Mouse (Mus musculus): ENCODE measurements around the gene Foxo1. TPM values are rescaled to one million over a fixed set of nuclear protein-coding genes. Genes with fewer than 3 reads are reported as not detected.

Gene Foxo1
- total and polyA plus RNA-seq, 3 experiments: 0.31 to 2.5 TPM; not detected in 1

GRCm38 (mm10) chr3:52331709-52332108 lies 63.6 kb downstream of the Foxo1 start:
- no peaks in the 10 kb centered on the region for H3K79me2 ChIP-seq (ENCODE audit: control insufficient read depth, insufficient read depth, low read length, poor library complexity)
- H3K9ac ChIP-seq (ENCODE audit: control insufficient read depth, low read depth, low read length, poor library complexity, severe bottlenecking): no peak overlapping the region
- H3K27me3 ChIP-seq (ENCODE audit: control insufficient read depth in 1 of 2, insufficient read depth in 2 of 2, low read length in 2 of 2): no peaks in the 10 kb centered on the region
- H3K27ac ChIP-seq (ENCODE audit: control insufficient read depth, low read depth, low read length): no peak overlapping the region
- DNase-seq (ENCODE audit: low read depth, low spot score): no peak
- no peaks in the 10 kb centered on the region for H3K36me3 ChIP-seq (ENCODE audit: control insufficient read depth in 1 of 2, insufficient read depth in 2 of 2, low read length in 2 of 2)
- TF ChIP-seq CHD2 (IDR thresholded peaks at IDR 0.05; ENCODE audit: low read length) (no peak), MAZ (IDR thresholded peaks at IDR 0.05; ENCODE audit: low read depth, low read length) (no peak), MYC (IDR thresholded peaks at IDR 0.05; ENCODE audit: low read depth, low read length) (no peak), ZKSCAN1 (IDR thresholded peaks at IDR 0.05; ENCODE audit: low read depth, low read length) (no peak), ZMIZ1 (IDR thresholded peaks at IDR 0.05; ENCODE audit: low read depth, low read length) (no peak), GABPA (IDR thresholded peaks at IDR 0.05; ENCODE audit: low read depth, low read length) (no peak), ETS1 (IDR thresholded peaks at IDR 0.05; ENCODE audit: low read depth, low read length) (no peak), EP300 (IDR thresholded peaks at IDR 0.05; ENCODE audit: low read depth in 1 of 2, low read length in 2 of 2) (no peak), GATA1 (IDR thresholded peaks at IDR 0.05; ENCODE audit: low read depth, low read length) (no peak), USF1 (IDR thresholded peaks at IDR 0.05; ENCODE audit: low read depth, low read length) (no peak), MAFK (IDR thresholded peaks at IDR 0.05; ENCODE audit: borderline replicate concordance, low read depth, low read length) (no peak), ELF1 (IDR thresholded peaks at IDR 0.05; ENCODE audit: low read depth, low read length) (no peak), POLR2A (IDR thresholded peaks at IDR 0.05; ENCODE audit: control insufficient read depth in 1 of 2, insufficient read depth in 1 of 2, low read depth in 1 of 2, low read length in 2 of 2, poor library complexity in 1 of 2) (no peak), UBTF (IDR thresholded peaks at IDR 0.05; ENCODE audit: borderline replicate concordance, insufficient read depth, low read depth, low read length) (no peak), MAX (IDR thresholded peaks at IDR 0.05; ENCODE audit: low read length) (no peak), POLR2AphosphoS5 (IDR thresholded peaks at IDR 0.05; ENCODE audit: borderline replicate concordance, low read depth, low read length) (no peak), SMC3 (IDR thresholded peaks at IDR 0.05; ENCODE audit: low read depth, low read length) (no peak), MYB (IDR thresholded peaks at IDR 0.05; ENCODE audit: low read depth, low read length) (no peak)
- H3K4me3 ChIP-seq (ENCODE audit: control insufficient read depth in 1 of 2, insufficient read depth in 1 of 2, low read depth in 2 of 2, low read length in 2 of 2): no peak overlapping the region
- no peaks in the 10 kb centered on the region for H3K9me3 ChIP-seq (replicated peaks; ENCODE audit: insufficient read depth, low read length)
- H3K4me1 ChIP-seq (ENCODE audit: control insufficient read depth in 1 of 2, insufficient read depth in 2 of 2, low read length in 2 of 2): no peaks in the 10 kb centered on the region

GRCm38 (mm10) chr3:52338761-52339160 lies 70.6 kb downstream of the Foxo1 start:
- Histone ChIP-seq H3K9ac (ENCODE audit: control insufficient read depth, low read depth, low read length, poor library complexity, severe bottlenecking) (no peak overlapping the region), H3K4me1 (ENCODE audit: control insufficient read depth in 1 of 2, insufficient read depth in 2 of 2, low read length in 2 of 2) (peaks cover 0 to 2% of the 10 kb centered on the region in 2 experiments; a peak in 1 of 4 replicates), H3K27ac (ENCODE audit: control insufficient read depth, low read depth, low read length) (no peak overlapping the region), H3K79me2 (ENCODE audit: control insufficient read depth, insufficient read depth, low read length, poor library complexity) (no peaks in the 10 kb centered on the region), H3K9me3 (replicated peaks; ENCODE audit: insufficient read depth, low read length) (no peaks in the 10 kb centered on the region), H3K4me3 (ENCODE audit: control insufficient read depth in 1 of 2, insufficient read depth in 1 of 2, low read depth in 2 of 2, low read length in 2 of 2) (no peak overlapping the region), H3K27me3 (ENCODE audit: control insufficient read depth in 1 of 2, insufficient read depth in 2 of 2, low read length in 2 of 2) (no peaks in the 10 kb centered on the region), H3K36me3 (ENCODE audit: control insufficient read depth in 1 of 2, insufficient read depth in 2 of 2, low read length in 2 of 2) (no peaks in the 10 kb centered on the region)
- TF ChIP-seq CHD2 (IDR thresholded peaks at IDR 0.05; ENCODE audit: low read length) (no peak), HCFC1 (IDR thresholded peaks at IDR 0.05; ENCODE audit: low read depth, low read length) (no peak), SMC3 (IDR thresholded peaks at IDR 0.05; ENCODE audit: low read depth, low read length) (no peak), GATA1 (IDR thresholded peaks at IDR 0.05; ENCODE audit: low read depth, low read length) (no peak), EP300 (IDR thresholded peaks at IDR 0.05; ENCODE audit: low read depth in 1 of 2, low read length in 2 of 2) (no peak), TAL1 (IDR thresholded peaks at IDR 0.05; ENCODE audit: low read length) (no peak), MEF2A (IDR thresholded peaks at IDR 0.05; ENCODE audit: extremely low read depth, insufficient replicate concordance, low read depth, low read length, poor library complexity, severe bottlenecking) (no peak), USF2 (IDR thresholded peaks at IDR 0.05; ENCODE audit: borderline replicate concordance in 1 of 2, insufficient read depth in 1 of 2, low read depth in 1 of 2, low read length in 2 of 2) (no peak), TBP (IDR thresholded peaks at IDR 0.05; ENCODE audit: low read depth, low read length) (no peak), MYB (IDR thresholded peaks at IDR 0.05; ENCODE audit: low read depth, low read length) (no peak), UBTF (IDR thresholded peaks at IDR 0.05; ENCODE audit: borderline replicate concordance, insufficient read depth, low read depth, low read length) (no peak), ETS1 (IDR thresholded peaks at IDR 0.05; ENCODE audit: low read depth, low read length) (no peak), KAT2A (conservative IDR thresholded peaks at IDR 0.05; ENCODE audit: low read depth, low read length) (no peak)
- no peak for DNase-seq (ENCODE audit: low read depth, low spot score)
